Mouse (Mus musculus): ENCODE results near the gene BC034090.

DNA sequence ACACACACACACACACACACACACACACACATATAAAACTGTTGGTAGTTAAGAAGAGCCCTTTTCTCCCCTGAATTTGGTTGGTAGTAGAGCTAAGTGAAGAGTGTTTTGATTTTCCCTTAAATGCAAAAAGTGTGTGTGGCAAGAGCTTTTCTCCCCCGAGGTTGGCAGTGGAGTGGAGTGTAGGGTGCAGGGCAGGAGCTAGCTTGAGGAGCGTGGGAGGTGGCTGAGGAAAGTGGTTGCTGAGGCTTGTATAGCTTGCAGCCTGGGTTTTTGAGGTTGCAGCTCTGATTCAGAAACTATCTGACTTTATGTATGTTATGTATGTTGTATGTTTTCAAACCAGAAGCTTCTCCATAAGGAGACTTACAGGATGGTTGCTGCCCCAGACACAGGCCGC lies 76.8 kb downstream of the BC034090 start:
- no peak for TF ChIP-seq POLR2A (IDR thresholded peaks at IDR 0.05; ENCODE audit: insufficient read length, low read depth)
- TF ChIP-seq USF1 (IDR thresholded peaks at IDR 0.05; ENCODE audit: low read depth) = no peak
- TF ChIP-seq TCF12 (IDR thresholded peaks at IDR 0.05; ENCODE audit: insufficient read depth, poor library complexity, severe bottlenecking) = no peak
- TF ChIP-seq E2F4 (IDR thresholded peaks at IDR 0.05; ENCODE audit: insufficient read depth) = no peak
- TF ChIP-seq CEBPB (IDR thresholded peaks at IDR 0.05; ENCODE audit: insufficient read depth, poor library complexity, severe bottlenecking) = no peak
